Mouse (Mus musculus) frontal cortex, postnatal 10 days (tissue): ENCODE data around the gene Cdk15.

Experiments used
- DNase-seq, 2 experiments: peaks; one replicate each; pipeline ENCODE4 v3.0.0; 2022; ENCODE audit warnings: low spot score in 2 of 2, mixed read lengths in 1 of 2

Cdk15 gene

DNA sequence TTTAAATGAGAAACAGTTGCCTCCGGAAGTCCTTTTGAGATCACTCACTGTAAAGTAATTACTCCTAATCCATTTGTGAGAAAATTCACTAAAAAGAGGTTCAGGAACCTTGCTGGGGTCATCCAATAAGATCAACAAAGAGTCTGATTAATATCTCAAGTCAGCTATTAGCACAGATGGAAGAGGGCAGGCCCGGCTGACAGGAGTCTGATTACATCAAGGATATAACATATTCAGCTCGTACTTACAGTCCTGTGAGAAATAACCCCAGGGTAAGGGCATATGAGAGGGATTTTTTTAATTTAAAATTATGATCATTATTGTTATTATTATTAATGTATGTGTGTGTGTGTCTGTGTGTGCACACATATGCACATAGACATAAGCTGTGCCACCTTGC, 15.5 kb downstream of the Cdk15 start:
- DNase-seq = no peak

DNA sequence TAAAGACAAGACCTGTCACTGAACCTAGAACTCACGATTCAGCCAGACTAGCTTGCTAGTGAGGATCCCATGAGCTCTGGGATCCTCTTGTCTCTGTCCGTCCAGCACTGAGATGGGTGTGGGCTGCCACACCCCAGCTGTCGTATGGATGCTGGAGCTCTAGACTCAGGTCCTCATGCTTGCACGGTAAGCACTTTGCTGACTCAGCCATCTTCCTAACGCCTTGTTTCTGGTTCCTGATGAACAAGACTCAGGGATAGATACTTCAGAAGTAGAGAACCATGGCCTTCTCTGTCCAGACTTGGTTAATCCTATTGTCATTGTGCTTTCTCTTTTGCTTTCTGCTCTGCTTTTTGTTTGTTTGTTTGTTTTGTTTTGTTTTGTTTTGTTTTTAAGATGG, 29.2 kb downstream of the Cdk15 start:
- no peak for DNase-seq

DNA sequence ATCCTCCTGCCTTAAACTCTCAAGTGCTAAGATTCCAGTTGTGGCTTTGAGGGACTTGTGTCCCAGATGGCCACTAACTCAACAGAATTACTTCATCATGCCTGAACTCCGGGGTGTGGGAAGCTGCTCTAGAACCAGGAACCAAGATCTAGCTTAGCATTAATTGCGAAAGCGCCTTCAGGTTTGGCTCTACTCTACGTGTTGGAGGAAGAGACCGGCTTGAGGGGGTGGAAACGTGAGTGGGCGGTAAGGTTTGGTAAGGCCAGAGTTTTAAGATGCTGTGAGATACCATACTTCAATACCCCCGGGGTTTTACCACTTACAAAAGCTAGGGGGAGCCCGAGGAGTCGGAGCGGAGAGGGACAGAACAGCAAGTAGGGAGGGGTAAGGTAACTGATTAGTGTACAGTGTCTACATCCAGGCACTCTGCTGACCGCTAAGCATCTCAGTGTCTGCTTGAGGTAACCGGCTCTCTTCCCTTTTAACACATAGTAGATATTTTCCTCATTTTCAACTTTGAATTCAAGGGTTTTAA, 29.7 kb downstream of the Cdk15 start:
- no peak for DNase-seq

DNA sequence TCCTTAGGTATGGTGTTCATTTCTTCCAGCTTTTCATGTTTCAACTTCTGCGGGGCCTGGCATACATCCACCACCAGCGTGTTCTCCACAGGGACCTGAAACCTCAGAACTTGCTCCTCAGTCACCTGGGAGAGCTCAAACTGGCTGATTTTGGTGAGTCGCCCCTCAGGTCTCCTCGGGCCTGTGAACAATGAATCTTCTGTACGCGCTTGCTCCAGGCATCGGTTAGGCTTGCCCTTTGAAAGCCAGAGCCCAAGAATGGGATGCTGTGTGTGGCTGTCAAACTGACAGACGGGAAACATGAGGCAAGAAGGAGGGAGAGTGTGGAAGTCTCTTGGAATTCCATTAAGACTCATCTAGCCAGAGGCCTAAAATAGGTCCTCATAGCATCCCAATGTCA, 31.0 kb downstream of the Cdk15 start:
- no peak for DNase-seq

DNA sequence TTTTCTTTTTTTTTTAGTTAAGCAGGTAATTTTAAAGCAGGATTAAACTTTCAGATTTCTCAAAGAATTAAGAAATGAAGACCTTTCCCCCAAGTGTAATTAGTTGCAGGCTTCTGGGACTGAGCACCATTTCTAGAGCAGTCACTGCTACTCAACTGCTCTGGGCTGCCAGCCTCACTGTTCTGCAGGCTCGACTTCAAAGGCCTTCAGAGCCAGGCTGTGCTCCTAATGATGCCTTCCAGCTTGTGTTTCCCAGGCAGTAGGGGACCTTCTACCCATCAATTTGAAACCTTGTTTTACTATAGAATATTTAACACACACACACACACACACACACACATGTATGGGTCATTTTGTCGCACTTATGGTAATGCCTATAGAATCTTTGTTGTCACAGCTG, 34.9 kb downstream of the Cdk15 start:
- no peak for DNase-seq

DNA sequence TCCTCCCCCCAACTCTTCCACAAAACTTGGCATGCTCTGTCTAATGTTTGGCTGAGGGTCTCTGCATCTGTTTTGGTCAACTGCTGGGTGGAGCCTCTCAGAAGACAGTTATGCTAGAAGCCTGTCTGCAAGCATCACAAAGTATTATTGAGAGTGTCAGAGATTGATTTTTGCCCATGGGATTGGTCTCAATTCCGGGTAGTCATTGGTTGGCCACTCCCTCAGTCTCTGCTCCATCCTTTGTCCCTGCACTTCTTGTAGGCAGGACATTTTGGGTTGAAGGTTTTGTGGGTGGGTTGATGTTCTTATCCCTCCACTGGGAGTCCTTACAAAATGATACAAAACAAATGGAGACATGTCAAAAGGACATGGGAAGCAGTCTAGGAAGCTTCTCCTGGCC, 39.1 kb downstream of the Cdk15 start:
- no peak for DNase-seq

DNA sequence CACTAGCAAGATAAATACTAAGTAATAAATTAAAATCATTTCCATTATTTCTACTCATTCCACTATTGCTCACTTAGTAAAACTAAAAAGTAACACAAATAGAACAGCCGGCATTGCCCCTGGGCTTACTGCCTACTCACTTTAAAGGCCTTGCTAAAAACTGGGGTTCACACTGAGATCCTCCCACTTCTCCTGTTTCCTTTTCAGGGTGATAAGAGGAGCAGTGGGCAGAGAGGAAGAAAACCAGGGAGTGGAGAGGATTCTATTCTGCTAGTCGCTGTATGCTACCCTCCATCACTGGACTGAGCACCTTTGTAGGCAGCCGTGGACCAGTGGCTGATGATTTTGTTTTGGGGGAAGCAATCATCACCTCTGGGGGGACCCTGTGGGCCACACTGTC, 40.5 kb downstream of the Cdk15 start:
- no peak for DNase-seq

DNA sequence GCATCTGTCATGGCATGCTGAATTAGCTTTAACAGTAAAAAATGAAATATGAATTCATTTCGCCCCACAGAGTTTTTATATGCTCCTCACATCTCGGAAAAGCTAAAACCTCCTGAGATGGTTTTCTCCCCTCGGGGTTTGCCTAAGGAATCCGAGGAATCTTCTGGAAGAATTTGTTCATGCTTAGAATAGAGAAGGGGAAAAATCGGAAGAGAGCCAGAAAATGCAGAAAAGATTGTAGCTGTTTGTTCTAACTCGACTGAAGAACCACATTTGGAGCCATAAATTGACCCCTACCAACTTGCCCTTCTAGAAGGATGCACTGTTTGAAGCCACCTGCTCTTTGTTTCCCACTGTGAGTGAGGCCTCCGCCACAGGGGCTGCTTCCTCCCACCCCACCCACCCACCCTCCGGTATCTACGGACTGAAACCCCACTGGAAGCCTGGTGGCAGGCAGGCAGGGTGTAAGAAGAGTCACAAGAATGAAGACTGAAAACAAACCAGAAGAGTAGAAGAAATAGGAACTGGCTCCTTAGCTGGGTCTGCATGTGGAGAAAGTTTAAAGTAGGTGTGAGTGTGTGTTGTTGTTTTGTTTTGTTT, 41.9 kb downstream of the Cdk15 start:
- no peak for DNase-seq

DNA sequence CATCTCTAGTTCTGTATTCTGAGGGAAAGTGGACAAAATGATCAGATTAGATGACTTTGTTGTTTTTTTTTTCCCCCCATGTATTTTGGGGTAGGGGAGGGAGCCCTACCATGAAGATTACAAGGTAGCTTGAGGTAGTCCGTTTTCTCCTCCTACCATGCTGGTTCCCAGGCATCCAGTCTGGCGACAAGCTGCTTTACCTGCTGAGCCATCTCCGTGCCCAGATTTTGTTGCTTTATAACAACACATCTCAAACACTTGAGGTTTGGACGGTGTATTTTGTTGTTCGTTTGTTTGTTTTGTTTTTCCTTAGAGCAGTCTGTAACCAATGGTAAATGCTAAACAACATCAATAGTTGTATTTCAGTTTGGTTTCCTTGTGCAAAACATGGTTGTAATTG, 50.6 kb downstream of the Cdk15 start:
- DNase-seq = no peak

DNA sequence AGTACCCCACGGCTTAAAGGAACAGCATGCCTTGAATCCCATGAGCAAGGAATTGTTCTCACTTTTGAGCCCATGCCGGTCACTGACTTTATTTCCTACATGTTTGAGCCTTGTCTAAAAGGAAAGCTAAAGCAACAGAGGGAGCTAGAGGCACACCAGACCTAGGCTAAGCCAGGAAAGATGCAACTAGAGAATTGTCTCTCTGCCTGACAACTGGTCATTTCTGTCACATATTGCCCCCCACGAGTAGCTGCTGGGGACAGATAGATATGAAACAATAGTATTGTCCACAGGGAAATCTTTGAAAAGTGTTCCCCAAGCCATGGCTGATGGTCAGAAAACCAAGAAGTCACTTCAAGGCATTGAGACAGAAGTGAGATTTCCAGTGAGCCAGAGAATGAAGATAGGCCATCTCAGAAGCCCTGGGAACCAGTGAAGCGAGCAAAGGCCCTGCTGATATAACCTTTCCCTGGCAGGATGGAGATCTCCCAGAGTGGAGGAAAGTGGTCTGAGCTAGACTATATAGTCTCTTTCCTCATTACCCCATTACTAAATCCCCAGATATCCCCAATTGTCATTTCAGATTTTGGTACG, 54.7 kb downstream of the Cdk15 start:
- no peak for DNase-seq

DNA sequence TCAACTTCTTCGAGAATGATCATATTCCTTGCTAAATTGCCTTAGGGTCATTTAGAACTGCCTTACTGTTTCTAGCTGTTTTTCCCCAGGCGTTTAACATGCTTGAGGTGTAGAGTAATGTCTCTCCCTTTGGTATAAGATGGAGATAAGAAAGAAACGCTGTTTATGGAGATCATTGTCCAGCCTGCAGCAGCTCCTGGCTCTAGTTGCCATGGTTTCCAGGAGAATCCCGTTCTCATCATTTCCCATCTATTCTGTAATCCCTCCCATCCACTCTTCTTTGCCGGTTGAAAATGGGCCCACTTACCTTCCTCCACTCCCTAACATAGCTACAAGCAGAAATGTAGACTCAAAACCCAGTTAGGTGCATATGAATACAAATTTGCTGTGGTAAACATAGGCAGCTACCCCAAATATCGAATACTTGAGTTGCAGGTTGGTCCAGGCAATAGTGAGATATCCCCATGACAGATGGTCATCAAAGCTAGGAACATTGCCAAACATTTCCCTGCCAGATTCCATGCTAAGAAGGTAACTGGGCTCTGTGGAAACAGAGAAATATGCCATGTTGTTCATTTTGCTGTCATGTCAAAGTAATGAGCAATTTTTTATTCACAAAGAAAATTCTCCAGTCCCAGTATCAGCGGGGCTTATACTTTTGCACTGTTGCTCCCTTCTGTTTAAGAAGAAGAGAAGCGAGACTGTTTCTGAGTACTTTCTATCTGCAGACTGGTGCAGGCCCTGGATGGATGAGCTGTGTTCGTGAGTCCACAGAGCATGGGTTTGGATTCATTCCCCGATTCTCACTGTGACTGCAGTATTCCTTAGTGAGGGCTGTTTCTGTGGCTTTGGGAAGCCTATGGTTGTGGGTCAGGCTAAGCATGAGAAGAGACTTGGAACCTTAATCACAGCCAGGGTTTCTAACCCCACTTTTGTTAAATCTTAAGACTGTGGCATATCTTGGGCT, 55.8 kb downstream of the Cdk15 start:
- no peak for DNase-seq

DNA sequence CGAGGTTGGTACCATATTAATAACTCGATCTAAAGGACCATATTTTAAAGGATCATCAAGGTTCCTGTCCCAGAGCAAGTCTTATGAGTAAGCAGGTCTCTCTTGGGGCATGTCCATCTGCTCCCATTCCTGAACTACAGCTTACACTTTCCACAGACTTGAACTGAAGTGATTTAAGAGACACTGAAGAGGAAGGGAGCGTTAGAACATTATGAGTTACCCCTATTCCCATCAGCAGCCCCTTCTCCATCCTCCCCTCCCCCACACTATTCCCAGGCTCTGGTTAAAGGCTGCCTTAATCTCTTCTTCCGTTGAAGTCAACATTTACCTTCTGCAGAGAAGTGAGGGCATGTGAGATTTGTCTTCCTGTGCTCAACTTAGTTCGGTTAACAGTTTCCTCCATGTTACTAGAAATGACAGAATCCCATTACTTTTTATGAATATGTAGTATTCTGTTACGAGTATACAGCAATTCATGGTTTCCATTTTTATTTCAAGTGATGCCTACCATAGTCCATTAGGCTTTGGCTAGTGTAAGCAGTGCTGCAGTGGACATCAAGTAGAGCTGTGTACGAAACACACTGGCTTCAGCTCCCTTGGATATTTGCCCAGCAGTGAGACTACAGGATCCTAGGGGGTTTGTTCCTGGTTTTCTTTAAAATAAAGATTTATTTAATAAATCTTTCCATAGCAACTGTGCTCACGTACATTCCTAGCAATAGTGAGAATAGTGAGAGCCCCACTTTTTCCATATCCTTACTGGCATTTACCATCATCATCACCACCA, 56.6 kb downstream of the Cdk15 start:
- DNase-seq = no peak

DNA sequence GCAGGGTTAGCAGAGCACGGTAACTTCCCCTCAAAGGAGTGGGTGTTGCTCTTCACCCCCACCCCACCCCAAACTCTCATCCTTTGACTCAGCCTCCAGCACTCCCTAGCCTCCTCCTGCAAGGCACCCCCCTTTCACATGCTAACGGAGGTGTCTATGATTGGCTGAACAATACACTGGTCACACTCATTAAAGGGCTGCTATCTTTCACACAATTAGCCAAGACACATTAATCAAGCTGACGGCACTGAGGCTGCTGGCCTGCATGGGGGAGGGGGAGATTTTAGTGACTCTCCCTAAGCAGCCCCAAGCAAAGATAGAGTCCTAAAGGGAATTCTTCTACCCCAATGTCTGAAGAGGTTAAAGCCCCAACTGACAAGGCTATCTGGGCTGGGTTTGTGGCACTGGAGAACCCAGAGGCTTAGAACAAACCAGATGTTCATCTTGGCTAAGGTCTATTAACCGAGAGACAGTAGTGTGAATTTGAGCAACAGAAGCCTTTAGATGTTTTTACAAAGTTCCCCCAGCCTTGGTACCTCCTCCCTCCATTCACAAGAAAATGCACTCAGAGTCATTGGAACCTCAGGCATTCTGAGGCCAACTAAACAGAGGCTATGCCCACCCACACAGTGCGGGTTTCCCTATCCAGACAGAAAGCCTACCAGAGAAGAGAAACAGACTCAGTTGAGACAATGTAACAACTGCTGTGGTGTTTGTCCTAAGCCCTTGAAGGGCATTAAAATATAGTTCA, 58.5 kb downstream of the Cdk15 start:
- no peak for DNase-seq

DNA sequence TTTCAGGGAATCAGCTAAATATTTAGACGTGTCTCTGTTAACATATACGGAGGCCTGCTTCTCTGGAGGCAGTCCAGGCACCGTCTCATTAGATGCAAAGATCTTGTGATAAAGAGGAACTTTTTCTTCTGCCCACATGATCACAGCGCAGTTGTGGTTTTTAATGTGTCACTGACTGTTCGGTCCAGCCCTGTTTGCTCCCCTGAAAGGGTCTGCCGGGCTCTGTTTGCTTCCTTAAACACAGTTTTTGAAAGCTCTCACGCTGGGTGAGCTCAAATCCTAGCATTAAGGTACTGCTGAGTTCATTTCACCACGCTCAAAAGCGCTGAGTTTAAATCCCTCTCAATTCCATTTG, 59.3 kb downstream of the Cdk15 start:
- no peak for DNase-seq

DNA sequence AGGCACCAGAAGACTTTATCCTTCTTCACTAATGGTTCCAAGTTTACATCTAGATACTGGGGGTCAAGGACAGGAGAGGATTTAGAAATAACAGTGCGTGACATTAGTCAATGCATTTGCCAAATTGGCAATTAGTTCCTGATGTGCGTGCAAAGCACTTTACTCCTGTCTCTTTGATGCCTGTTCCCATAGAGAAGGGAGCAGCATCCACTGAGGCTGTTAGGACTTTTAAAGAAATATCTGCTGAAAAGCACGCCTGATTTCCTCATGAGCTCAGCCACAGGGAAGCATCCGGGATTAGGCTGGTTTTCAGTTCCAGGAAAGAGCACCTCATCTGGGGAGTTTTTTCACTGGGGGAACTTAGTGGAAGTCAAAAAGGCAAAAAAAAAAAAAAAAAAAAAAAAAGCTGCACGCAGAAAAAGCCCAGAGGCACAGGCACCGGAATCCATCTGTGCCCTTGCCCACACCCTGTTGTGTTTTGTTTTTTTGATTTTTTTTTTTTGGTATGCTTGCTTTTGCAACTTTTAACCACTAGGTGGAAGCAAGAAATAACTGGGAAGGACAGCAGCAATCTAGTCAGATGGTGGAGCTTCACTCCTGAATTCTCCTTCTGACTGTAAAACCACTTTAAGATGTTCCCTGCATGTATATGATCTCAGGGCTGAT, 59.8 kb downstream of the Cdk15 start:
- no peak for DNase-seq

DNA sequence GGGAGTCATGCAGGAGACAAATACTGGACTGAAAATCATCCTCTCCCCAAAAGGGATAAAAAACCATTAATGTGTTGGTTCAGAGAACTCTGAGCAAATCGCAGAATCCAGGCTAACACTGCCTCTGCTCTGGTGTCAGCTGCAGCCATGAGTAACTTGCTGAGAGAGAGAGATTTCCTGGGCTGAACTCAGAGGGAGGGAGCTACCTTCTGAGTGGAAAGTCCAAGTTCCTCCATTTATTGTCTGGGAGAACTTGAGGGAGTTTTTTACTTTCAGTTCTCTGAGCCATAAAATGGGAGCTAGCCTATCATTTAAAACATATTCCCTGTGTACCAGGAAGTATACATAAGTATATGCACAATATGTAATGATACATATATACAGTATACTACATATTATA, 60.7 kb downstream of the Cdk15 start:
- DNase-seq = no peak

DNA sequence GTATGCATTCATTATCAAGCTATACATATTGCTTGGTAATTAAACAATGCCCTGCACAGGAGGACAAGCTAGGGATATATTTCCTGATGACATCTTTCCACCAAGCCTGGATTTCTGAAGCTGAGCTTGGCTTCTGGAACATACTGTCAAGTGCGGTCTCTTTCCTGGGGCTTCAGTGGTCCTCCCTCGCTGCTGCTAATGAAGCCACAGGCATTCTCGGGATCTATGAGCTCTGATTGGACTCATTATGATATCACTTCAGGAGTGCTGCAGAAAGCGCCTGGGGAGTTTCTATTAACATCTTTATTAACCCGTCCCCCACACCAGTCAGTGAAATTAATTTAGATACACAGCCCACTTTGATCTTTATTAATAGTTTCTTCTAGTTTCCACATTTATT, 62.2 kb downstream of the Cdk15 start:
- no peak for DNase-seq

DNA sequence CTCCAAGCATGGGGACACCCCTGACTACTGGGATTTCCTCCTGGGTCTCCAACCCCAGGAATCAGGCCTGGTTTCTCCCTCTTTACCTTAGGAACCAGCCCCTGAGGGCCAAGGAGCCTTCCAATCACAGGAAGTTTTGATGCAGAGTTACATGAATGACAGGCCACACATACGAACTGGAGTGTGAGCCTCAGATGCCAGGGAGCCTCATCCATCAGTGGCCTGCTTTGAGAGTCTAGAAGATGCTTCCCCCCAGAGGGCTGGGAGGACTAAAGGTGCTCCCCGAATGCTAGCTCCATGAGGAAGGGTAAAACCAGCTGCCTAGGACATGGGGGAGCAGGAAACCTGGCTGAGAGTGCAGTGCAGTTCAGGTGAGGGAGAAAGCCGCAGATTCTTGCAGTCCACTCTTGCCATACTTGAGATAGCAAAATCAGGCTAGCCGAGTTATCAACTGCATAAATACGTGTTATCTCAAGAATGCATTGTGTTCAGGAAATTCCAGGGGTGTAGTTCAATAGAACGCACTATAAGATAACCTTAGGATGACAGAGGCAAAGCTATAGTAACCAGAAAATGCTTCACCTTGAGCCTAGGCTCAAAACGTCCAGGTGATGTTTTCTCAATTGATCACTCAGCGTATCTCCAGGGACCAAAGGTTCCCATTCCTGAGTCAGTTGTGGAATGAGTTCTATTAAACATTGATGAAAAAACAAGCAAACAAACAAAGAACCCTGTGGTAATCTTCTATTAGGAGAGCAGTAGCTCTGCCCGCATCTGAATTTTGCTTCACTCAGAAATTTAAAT, 64.6 kb downstream of the Cdk15 start:
- no peak for DNase-seq

DNA sequence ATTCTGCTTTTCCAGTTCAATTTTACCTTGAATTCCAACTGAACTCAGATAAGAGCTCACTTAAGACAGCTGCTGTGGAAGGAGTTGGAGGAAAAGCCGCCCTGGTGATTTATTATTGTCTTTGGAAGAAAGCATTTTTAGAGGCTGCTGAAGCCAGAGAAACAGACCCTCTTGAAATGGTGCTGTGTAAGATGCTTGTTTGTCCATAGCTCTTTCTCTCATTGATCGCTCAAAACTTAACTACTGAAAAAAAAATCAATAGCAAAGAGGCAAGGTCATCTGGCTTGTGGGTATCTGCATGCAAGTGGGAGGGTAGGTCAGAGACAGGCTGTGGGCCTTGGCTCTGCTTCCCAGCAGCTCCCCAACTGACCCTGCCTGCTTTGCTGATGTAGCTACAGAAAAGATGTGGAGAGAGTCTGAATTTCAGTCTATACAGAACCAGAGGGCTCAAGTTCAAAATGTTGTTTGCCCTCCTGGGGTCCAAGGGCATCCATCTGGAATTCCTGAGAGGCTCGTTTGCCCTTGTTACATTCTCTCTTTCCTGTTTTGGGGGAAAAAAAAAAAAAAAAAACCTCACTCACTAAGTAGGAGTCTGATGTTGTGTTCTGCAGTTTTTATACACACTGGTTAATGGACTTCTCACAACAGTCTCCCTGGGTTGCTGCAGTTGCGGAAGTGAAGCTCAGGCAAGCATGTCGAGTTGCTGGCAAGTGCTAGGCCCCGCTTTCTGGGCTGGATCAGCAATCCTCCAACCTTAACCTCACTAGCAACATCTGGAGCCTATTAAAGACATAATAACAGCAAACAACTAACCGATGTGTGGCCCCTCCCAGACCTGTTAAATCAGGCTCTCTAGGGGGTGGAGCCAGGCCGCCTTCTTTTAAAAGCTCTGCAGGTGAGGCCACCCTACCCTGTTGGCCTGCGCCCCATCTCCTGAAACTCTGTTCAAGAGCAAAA, 65.5 kb downstream of the Cdk15 start:
- no peak for DNase-seq
